Mouse (Mus musculus) CH12.LX (cell line): ENCODE results near the gene Zbtb17. TPM values are rescaled to one million over a fixed set of nuclear protein-coding genes. Genes with fewer than 3 reads are reported as not detected.

Experiments used
- DNase-seq: peaks from one replicate; pipeline ENCODE4 v3.0.0-alpha.2; 2013; ENCODE audit errors: extremely low read depth
- H3K27ac ChIP-seq: 2 replicates; pipeline ENCODE4 v1.5.1; 2012; ENCODE audit warnings: low read depth, mild to moderate bottlenecking, control low read depth, moderate library complexity; ENCODE audit not compliant: insufficient read depth
- H3K27me3 ChIP-seq: replicated peaks from 2 replicates; pipeline ENCODE3; 2012; ENCODE audit warnings: inconsistent platforms
- H3K36me3 ChIP-seq, 2 experiments: replicated peaks in 1 of 2; 2 replicates each; pipeline versions ENCODE3 to v1.6.1; 2012; ENCODE audit warnings: inconsistent platforms in 1 of 2, low read length in 1 of 2, mild to moderate bottlenecking in 1 of 2, mixed read lengths in 1 of 2, moderate library complexity in 1 of 2; ENCODE audit not compliant: control insufficient read depth in 1 of 2, insufficient read depth in 1 of 2
- H3K4me1 ChIP-seq, 2 experiments: 2 replicates each; pipeline ENCODE4 v1.6.1; 2012; ENCODE audit warnings: inconsistent platforms in 1 of 2, moderate library complexity in 1 of 2; ENCODE audit not compliant: insufficient read depth in 2 of 2, control insufficient read depth in 1 of 2
- H3K4me2 ChIP-seq: 2 replicates; pipeline ENCODE4 v1.6.1; 2012; ENCODE audit warnings: low read depth, mild to moderate bottlenecking, control low read depth; ENCODE audit not compliant: poor library complexity, insufficient read depth, severe bottlenecking
- H3K4me3 ChIP-seq, 3 experiments: fragments of 150-350 bp in 1 of 3; sonication (generic) in 1 of 3; replicated peaks in 1 of 3; 2 replicates each; pipeline versions ENCODE3 to v1.5.1; 2011 to 2012; ENCODE audit warnings: low read depth in 2 of 3, low read length in 2 of 3, mild to moderate bottlenecking in 2 of 3, moderate library complexity in 2 of 3, control low read depth in 1 of 3, improper control_type of control experiment in 1 of 3, inconsistent platforms in 1 of 3, mixed read lengths in 1 of 3; ENCODE audit not compliant: poor library complexity in 1 of 3
- H3K79me2 ChIP-seq: replicated peaks from 2 replicates; pipeline ENCODE4 v1.6.1; 2012; ENCODE audit warnings: mild to moderate bottlenecking, moderate library complexity; ENCODE audit not compliant: control insufficient read depth, poor library complexity, insufficient read depth, severe bottlenecking; ENCODE audit errors: extremely low read depth
- H3K9ac ChIP-seq: 2 replicates; pipeline ENCODE4 v1.6.1; 2012; ENCODE audit warnings: low read depth, mild to moderate bottlenecking, control low read depth, moderate library complexity; ENCODE audit not compliant: insufficient read depth
- H3K9me3 ChIP-seq: replicated peaks from 2 replicates; pipeline ENCODE3; 2012; ENCODE audit warnings: low read length, inconsistent platforms, mixed read lengths
- BHLHE40 ChIP-seq: IDR thresholded peaks from 2 replicates; pipeline ENCODE4 v1.6.1; 2011; ENCODE audit warnings: mild to moderate bottlenecking, low read depth, low read length, improper control_type of control experiment
- CTCF ChIP-seq, 2 experiments: IDR thresholded peaks in 1 of 2; conservative IDR thresholded peaks in 1 of 2; 2 replicates each; pipeline ENCODE4 v1.5.1; 2011 to 2012; ENCODE audit warnings: low read depth in 2 of 2, low read length in 2 of 2, improper control_type of control experiment in 1 of 2, inconsistent platforms in 1 of 2, mild to moderate bottlenecking in 1 of 2, moderate library complexity in 1 of 2
- EP300 ChIP-seq: IDR thresholded peaks from 2 replicates; pipeline ENCODE4 v1.6.1; 2011; ENCODE audit warnings: low read length, improper control_type of control experiment
- GABPA ChIP-seq: IDR thresholded peaks from 2 replicates; pipeline ENCODE4 v1.6.1; 2012; ENCODE audit warnings: low read depth, low read length, improper control_type of control experiment, inconsistent platforms; ENCODE audit not compliant: insufficient replicate concordance
- HCFC1 ChIP-seq: IDR thresholded peaks from 2 replicates; pipeline ENCODE4 v1.6.1; 2012; ENCODE audit warnings: low read depth, mild to moderate bottlenecking, inconsistent platforms, low read length, improper control_type of control experiment
- IRF4 ChIP-seq: IDR thresholded peaks from 2 replicates; pipeline ENCODE4 v1.6.1; 2014; ENCODE audit warnings: low read depth, mild to moderate bottlenecking, inconsistent platforms, low read length, improper control_type of control experiment
- JUND ChIP-seq: conservative IDR thresholded peaks from 2 replicates; pipeline ENCODE4 v1.6.1; 2011; ENCODE audit warnings: low read depth, low read length, improper control_type of control experiment
- MAFK ChIP-seq: IDR thresholded peaks from 2 replicates; pipeline ENCODE4 v1.6.1; 2011; ENCODE audit warnings: low read length, improper control_type of control experiment; ENCODE audit not compliant: insufficient replicate concordance
- MAX ChIP-seq: IDR thresholded peaks from 2 replicates; pipeline ENCODE4 v1.6.1; 2011; ENCODE audit warnings: low read length, improper control_type of control experiment
- MAZ ChIP-seq: IDR thresholded peaks from 2 replicates; pipeline ENCODE4 v1.6.1; 2012; ENCODE audit warnings: low read depth, mild to moderate bottlenecking, inconsistent platforms, low read length, improper control_type of control experiment, moderate library complexity
- MEF2A ChIP-seq: IDR thresholded peaks from 2 replicates; pipeline ENCODE4 v1.6.1; 2014; ENCODE audit warnings: low read depth, mild to moderate bottlenecking, inconsistent platforms, low read length, improper control_type of control experiment, borderline replicate concordance
- POLR2A ChIP-seq: IDR thresholded peaks from 2 replicates; pipeline ENCODE4 v1.6.1; 2011; ENCODE audit warnings: low read depth, mild to moderate bottlenecking, improper control_type of control experiment, low read length
- POLR2AphosphoS2 ChIP-seq: IDR thresholded peaks from 2 replicates; pipeline ENCODE4 v1.6.1; 2011; ENCODE audit warnings: low read depth, low read length, improper control_type of control experiment
- RAD21 ChIP-seq: IDR thresholded peaks from 2 replicates; pipeline ENCODE4 v1.6.1; 2011; ENCODE audit warnings: low read depth, mild to moderate bottlenecking, low read length, improper control_type of control experiment, moderate library complexity
- SMC3 ChIP-seq: IDR thresholded peaks from 2 replicates; pipeline ENCODE4 v1.6.1; 2011; ENCODE audit warnings: low read depth, low read length, improper control_type of control experiment
- TBP ChIP-seq: conservative IDR thresholded peaks from 2 replicates; pipeline ENCODE4 v1.6.1; 2011; ENCODE audit warnings: low read depth, low read length, improper control_type of control experiment
- TCF12 ChIP-seq: IDR thresholded peaks from 2 replicates; pipeline ENCODE4 v1.6.1; 2014; ENCODE audit warnings: low read depth, mild to moderate bottlenecking, inconsistent platforms, low read length, improper control_type of control experiment
- UBTF ChIP-seq: IDR thresholded peaks from 2 replicates; pipeline ENCODE4 v1.6.1; 2012; ENCODE audit warnings: low read depth, mild to moderate bottlenecking, inconsistent platforms, low read length, improper control_type of control experiment, moderate library complexity
- USF1 ChIP-seq: IDR thresholded peaks from 2 replicates; pipeline ENCODE4 v1.6.1; 2014; ENCODE audit warnings: low read depth, mild to moderate bottlenecking, inconsistent platforms, low read length, improper control_type of control experiment
- USF2 ChIP-seq: conservative IDR thresholded peaks from 2 replicates; pipeline ENCODE4 v1.6.1; 2011; ENCODE audit warnings: low read depth, low read length, improper control_type of control experiment
- ZKSCAN1 ChIP-seq: IDR thresholded peaks from 2 replicates; pipeline ENCODE4 v1.6.1; 2012; ENCODE audit warnings: low read depth, inconsistent platforms, low read length, improper control_type of control experiment, borderline replicate concordance
- ZNF384 ChIP-seq: IDR thresholded peaks from 2 replicates; pipeline ENCODE4 v1.6.1; 2012; ENCODE audit warnings: low read depth, low read length, improper control_type of control experiment, inconsistent platforms
- dilution Hi-C: fragments of 300-500 bp; cut with MboI; formaldehyde crosslinking; loops from 2 replicates; pipeline ENCODE4 v1.14.3; 2020; ENCODE audit warnings: low sequenced_read_pairs; ENCODE audit not compliant: extremely low pct_unique_long_range_greater_than_20kb, extremely low pct_ligation_motif_present
- in situ Hi-C: fragments of 300-500 bp; cut with MboI; formaldehyde crosslinking; loops from 3 replicates; pipeline ENCODE4 v1.14.3; 2019; ENCODE audit warnings: low sequenced_read_pairs, low pct_ligation_motif_present, low pct_unique_long_range_greater_than_20kb, mixed read lengths
- polyA plus RNA-seq: library from polyadenylated mRNA; unstranded; fragments of >175 nt; gene quantifications from 2 replicates; pipeline ENCODE4 v1.2.1, GENCODE M21; 2012; ENCODE audit warnings: low read depth; ENCODE audit not compliant: insufficient read length
- total RNA-seq, 2 experiments: library from RNA; depleted of rRNA; stranded (reverse); fragments of 300-350 nt in 1 of 2; fragments of >200 nt in 1 of 2; gene quantifications; 2 replicates each; pipeline ENCODE4 v1.2.3; 2012 to 2014

The Zbtb17 gene
- total and polyA plus RNA-seq, 3 experiments, result 21.4 to 51.2 (median 47.6) TPM

DNA sequence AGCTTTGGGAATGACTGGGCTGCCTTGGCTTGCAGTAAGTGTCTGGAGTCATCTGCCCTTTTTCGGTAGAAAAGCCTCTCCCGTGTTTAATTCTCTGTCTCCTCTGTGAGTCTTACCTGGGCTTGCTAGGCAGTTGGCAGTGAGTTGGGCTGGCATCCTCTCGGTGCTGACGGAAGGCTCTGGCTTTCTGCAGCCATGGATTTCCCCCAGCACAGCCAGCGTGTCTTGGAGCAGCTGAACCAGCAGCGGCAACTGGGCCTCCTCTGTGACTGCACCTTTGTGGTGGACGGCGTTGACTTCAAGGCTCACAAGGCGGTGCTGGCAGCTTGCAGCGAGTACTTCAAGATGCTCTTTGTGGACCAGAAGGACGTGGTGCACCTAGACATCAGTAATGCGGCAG is 17.1 kb downstream of the Zbtb17 start:
- in situ Hi-C loops, result no loop called here
- Histone ChIP-seq H3K27me3 (no peaks in the 10 kb centered on the region), H3K4me1 (peaks cover 2 to 7% of the 10 kb centered on the region in 2 experiments; a peak in 1 of 4 replicates), H3K27ac (no peak overlapping the region), H3K36me3 (peaks cover 63 to 92% of the 10 kb centered on the region in 2 experiments), H3K9ac (no peak overlapping the region)
- DNase-seq, result no peak
- TF ChIP-seq SMC3 (no peak), ZKSCAN1 (no peak), ZNF384 (no peak), MEF2A (no peak), HCFC1 (no peak), JUND (no peak), USF2 (no peak), UBTF (no peak), POLR2AphosphoS2 (no peak), USF1 (no peak), MAX (no peak), GABPA (no peak), TBP (no peak), POLR2A (no peak), RAD21 (no peak), IRF4 (no peak)
- TF ChIP-seq, all 38 proteins: peak for 0
- H3K79me2 ChIP-seq, result no peaks in the 10 kb centered on the region; the same call in 1 of the 2 replicates
- H3K4me2 ChIP-seq, result no peak overlapping the region
- H3K4me3 ChIP-seq, result no peak overlapping the region
- no peaks in the 10 kb centered on the region for H3K9me3 ChIP-seq
- dilution Hi-C loops, result no loop called here

- Histone ChIP-seq H3K4me3 (no peak overlapping the region), H3K9me3 (no peaks in the 10 kb centered on the region), H3K9ac (no peak overlapping the region), H3K36me3 (peaks cover 77 to 98% of the 10 kb centered on the region in 2 experiments), H3K4me2 (no peak overlapping the region), H3K27ac (no peak overlapping the region), H3K79me2 (no peaks in the 10 kb centered on the region; the same call in 1 of the 2 replicates), H3K27me3 (no peaks in the 10 kb centered on the region), H3K4me1 (peaks cover 0 to 1% of the 10 kb centered on the region in 2 experiments; a peak in 1 of 4 replicates)
- no peak for DNase-seq
- in situ Hi-C loops (no loop called here), dilution Hi-C loops (no loop called here)
- no peak for TF ChIP-seq HCFC1
- no peak for TF ChIP-seq SMC3
- TF ChIP-seq MAFK, result no peak
- no peak for TF ChIP-seq CTCF (conservative IDR thresholded peaks at IDR 0.05 in 1 of 2, IDR thresholded peaks at IDR 0.05 in 1 of 2; ENCODE audit: low read depth in 2 of 2, low read length in 2 of 2)
- TF ChIP-seq TCF12, result no peak
- TF ChIP-seq ZKSCAN1, result no peak
- no peak for TF ChIP-seq MEF2A
- no peak for TF ChIP-seq EP300
- TF ChIP-seq MAZ, result no peak
- TF ChIP-seq BHLHE40, result no peak
Observed at GRCm38 (mm10) chr4:141463472-141463871, 19.0 kb downstream of the Zbtb17 start.
